Mouse (Mus musculus) heart, adult 11 months (tissue): Measurements from ENCODE around the gene Ddx6.

Experiments
- DNase-seq: peaks from one replicate; pipeline ENCODE4 v3.0.0; 2022

Gene Ddx6

DNA sequence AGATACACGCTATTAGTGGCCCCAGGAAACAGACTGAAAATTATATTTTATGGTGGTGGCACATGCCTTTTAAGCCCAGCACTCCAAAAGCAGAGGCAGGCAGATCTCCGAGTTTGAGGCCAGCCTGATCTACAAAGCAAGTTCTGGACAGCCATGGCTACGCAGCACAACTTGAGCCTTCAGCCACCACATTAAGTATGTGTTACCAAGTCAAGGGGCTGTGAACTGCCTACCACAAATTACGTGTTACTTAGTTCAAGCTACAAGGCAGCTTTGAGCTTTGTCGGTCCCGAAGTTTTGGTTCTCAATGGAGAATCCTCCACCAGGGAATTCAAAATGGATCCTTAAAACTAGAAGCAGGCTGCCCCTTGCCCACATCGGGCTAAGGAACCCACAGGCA lies 38.4 kb downstream of the Ddx6 start:
- peak; percentile 71 for DNase-seq

DNA sequence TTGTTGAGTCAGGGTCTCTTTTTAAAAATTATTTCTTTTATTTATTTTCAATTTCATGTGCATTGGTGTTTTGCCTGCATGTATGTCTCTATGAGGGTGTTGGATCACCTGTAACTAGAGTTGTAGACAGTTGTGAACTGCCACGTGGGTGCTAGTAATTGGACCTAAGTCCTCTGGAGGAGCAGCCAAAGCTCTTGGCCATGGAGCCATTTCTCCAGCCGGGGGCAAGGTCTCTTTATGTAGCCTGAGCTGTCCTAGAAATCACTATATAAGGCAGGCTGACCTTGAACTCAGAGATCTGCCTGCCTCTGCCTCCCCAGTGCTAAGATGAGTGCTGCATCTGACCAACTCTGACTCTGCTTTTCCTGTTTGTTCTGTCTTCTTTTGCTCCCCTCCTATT lies 39.5 kb downstream of the Ddx6 start:
- peak; percentile 70 for DNase-seq

GRCm38 (mm10) chr9:44645481-44645880 lies 40.8 kb downstream of the Ddx6 start:
- DNase-seq = peak; percentile 97

- DNase-seq = peak; percentile 95
These were observed 41.2 kb downstream of the Ddx6 start for GRCm38 (mm10) chr9:44645924-44646323.

DNA sequence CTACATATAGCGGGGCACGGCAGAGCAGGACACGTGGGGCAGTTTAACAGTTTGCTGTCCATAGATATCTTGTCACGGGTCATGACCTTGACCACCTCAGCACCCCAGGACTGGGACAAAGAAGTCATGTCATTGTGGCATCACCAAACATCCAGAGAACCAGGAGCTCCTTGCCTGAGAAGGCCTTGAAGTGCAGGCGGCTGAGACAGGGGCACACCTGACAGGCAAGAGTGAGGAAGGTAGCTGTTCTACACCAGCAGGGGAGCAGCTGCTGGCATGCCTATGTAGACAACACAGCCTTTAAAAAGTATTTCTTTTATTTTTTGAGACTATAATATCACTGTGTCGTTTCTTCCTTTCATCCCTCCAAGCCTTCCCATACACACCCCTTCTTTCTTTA lies 41.7 kb downstream of the Ddx6 start:
- DNase-seq = no peak

GRCm38 (mm10) chr9:44647026-44647425 lies 42.3 kb downstream of the Ddx6 start:
- peak; percentile 64 for DNase-seq

DNA sequence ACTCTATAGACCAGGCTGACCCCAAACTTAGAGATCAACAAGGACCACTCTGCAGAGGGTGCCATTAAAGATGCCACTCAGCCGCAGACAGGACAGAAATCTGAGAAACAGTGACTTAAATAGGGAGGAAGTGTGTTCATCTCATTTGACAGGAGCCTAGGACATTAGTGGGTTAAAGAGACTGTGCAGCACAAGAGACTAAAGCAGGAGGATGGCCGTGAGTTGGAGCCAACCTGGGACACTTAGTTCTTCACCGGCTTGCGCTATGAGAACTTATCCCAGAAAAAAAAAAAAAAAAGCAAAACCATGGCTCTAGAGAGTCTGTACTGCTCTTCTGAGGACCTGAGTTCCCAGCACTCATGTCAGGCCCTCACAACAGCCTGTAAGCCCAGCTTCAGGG lies 43.0 kb downstream of the Ddx6 start:
- DNase-seq = peak; percentile 68

DNA sequence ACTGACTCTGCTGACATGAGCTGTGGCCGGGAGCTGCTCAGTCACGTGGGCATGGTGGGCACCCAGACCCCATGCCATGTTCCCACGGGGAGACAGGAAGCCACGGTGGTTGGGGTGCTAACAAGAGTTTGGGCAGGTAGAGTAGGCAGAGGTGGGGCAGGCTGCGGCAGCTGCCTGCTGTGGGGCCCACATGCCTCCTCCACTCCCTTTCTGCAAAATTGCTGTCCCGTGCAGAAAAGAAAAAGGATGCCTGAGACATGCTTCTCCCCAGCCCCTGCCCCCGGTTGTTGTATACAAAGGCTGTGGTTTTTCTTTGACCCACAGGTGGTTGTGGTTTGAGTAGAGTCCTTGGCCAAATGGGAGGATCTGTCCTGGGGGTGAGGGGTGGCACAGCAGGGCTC lies 44.2 kb downstream of the Ddx6 start:
- peak; percentile 86 for DNase-seq

DNA sequence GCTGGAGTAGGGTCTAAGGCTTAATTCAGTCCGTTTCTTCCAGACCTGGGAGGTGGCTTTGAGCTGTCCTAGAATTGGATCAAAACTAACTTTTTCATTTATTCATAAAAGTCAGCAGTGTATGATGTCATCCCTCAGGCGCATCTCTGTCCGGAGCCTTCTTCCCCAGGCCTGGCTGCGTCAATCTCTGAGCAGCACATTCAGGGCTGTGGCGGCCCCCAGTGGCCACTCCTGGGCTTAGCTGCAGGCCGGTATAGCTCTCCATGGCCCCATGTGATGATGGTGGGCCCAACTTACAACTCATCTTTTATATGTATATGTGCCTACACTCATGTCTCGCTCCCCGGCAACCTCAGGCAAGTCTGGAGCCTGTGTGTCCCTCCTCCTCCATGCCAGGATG lies 47.3 kb downstream of the Ddx6 start:
- DNase-seq = peak; percentile 95

- DNase-seq = peak; percentile 84
These were observed 49.2 kb downstream of the Ddx6 start for GRCm38 (mm10) chr9:44653896-44654295.

GRCm38 (mm10) chr9:44655098-44656066 lies 50.7 kb downstream of the Ddx6 start:
- DNase-seq = peak; percentile 96

- peak; percentile 16 for DNase-seq
These were observed 59.0 kb downstream of the Ddx6 start for GRCm38 (mm10) chr9:44663706-44664105.

DNA sequence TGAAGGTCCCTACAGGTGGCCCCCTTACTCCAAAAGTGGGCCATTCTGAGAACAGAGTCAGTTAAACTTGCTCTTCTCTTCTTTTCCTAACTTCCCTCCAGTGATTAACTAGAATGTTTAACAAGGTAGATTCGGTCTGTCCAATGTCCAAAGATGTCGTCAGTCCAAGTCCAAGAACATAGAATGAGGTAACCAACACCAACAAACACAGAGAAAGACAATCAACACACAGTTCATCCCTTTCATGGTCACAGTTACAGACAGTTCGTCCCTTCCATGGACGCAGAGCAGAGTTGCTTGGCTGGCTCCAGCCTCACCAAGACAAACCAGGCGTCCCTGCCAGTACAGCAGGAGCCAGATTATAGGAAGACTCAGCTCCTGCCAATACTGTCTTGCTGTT lies 66.7 kb downstream of the Ddx6 start:
- peak; percentile 58 for DNase-seq

GRCm38 (mm10) chr9:44672291-44672865 lies 67.7 kb downstream of the Ddx6 start:
- DNase-seq = peak; percentile 64

DNA sequence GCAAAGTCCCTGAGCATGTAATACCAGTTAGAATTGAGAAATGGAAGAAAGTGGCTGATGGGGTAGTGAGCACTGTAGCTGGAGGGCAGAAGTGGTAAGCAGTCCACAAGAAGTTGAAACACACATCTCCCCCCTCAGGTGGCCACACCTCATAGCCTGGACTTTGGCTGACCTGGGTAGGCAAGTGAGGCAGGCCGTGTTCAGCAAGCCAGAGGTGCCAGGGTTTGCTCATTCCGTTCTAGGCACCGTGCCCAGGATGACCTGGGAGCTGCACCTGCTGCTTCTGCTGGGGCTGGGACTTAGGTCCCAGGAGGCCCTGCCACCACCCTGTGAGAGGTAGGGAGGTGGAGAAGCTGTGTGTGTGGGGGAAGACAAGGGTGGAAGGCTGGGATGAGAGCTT lies 68.3 kb downstream of the Ddx6 start, which contains the start of gene Treh:
Treh (plus strand) TSS at position 229 of the 400 bp plus-strand sequence.
- peak; percentile 83 for DNase-seq

DNA sequence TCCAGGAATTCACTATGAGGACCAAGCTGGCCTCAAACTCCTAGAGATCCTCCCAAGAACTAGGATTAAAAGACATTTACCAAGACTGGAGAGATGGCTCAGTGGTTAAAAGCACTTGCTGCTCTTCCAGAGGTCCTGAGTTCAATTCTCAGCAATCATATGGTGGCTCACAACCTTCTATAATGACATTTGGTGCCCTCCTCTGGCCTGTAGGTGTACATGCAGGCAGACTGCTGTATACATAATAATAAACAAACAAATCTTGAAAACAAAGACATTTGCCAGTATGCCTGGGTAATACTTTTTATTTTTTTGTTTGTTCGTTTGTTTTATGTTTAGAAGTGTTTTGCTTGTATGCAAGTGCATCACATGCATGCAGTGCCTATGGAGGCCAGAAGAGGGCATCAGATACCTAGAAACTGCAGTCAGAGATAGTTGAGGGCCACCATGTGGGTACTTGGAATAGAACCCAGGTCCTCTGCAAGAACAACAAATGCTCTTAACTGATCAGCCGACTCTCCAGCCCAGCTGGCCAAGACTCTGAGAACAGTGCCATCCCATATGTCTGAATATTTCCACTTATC lies 73.7 kb downstream of the Ddx6 start:
- peak; percentile 39 for DNase-seq

DNA sequence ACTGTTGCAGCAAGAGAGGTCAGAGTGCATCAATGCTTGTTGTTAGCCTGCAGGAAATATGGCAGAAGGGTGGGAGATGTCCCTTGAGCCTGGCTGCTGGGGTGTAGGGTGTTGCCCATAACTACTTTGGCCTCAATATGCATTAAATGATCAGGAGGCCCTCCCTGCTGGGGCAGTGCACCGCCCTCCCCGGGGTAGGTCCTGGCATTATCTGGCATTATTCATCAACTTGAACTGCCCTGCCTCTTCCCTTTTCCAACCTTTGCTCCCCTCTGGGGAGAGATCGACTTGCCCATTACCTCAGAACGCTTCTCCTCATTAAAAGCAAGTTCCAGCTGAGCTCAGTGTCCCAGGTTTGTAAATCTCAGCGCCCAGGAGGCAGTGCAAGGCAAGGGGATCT lies 74.9 kb downstream of the Ddx6 start:
- peak; percentile 74 for DNase-seq

DNA sequence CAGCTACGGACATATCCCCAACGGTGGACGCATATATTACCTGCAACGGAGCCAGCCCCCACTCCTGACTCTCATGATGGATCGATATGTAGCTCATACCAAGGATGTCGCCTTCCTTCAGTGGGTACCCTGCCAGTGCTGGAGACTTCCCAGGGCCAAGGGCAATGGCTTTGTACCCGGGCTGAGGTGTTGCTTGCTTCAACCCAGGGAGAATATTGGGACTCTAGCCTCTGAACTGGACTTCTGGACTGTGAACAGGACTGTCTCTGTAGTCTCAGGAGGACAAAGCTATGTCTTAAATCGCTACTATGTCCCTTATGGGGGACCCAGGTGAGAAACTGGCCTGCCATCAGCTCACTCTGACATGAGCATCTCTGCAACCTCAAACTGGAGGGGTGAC lies 78.4 kb downstream of the Ddx6 start:
- DNase-seq = peak; percentile 87

DNA sequence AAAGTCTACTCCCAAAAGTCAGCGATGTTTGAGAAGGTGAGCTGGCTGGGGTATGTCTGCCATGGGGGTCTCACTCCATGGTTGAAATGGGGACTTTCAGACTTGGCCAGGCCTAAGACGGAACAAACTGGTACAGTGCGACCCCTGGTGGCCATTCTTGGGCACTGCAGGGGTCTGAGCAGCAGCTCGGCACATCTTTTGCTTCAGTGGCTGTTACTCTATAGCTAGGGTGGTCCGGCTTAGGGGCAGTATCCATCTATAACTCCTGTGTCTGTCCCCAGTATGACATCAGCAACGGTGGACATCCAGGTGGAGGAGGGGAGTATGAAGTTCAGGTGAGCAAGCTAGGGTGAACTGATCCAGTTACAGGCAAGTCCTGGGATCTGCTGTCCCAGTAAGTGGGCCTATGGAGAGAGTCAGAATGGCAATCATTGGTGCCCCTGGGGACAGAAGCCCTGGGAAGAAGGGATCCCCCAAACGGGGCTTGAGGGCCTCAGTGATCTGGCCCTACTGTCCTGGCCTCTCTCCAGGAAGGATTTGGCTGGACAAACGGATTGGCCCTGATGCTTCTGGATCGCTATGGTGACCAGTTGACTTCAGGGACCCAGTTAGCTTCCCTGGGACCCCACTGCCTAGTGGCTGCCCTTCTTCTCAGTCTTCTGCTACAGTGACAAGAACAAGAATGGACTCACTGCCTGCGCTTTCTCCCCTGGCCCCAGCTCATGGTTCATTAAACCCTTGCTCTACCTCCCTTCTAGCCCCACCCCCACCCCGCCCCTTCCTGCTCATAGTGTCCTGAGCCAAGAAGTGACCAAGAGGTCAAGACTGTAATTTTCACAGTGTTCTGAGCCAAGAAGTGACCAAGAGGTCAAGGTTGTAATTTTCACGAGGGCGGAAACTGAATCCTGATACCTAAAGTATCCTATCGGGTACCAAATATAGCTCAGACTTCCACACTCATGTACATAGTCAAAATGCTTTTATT lies 80.9 kb downstream of the Ddx6 start:
- peak; percentile 95 for DNase-seq

GRCm38 (mm10) chr9:44686638-44687037 lies 81.9 kb downstream of the Ddx6 start:
- DNase-seq = peak; percentile 92

GRCm38 (mm10) chr9:44688013-44688412 lies 83.3 kb downstream of the Ddx6 start:
- no peak for DNase-seq
